Mouse (Mus musculus) testis, adult 2 months (tissue): ENCODE results near the gene Thbs4. TPM values are rescaled to one million over a fixed set of nuclear protein-coding genes. Genes with fewer than 3 reads are reported as not detected.

Source experiments
- H3K27ac ChIP-seq: fragments of 200-500 bp; 2 replicates; pipeline ENCODE4 v1.5.1; 2012; ENCODE audit warnings: low read depth, low read length; ENCODE audit not compliant: control insufficient read depth, insufficient read depth
- H3K27me3 ChIP-seq: fragments of 200-500 bp; 2 replicates; pipeline ENCODE4 v1.6.1; 2012; ENCODE audit warnings: mild to moderate bottlenecking, low read length, moderate library complexity; ENCODE audit not compliant: control insufficient read depth, insufficient read depth
- H3K36me3 ChIP-seq: fragments of 200-500 bp; 2 replicates; pipeline ENCODE4 v1.6.1; 2012; ENCODE audit warnings: mild to moderate bottlenecking, low read length; ENCODE audit not compliant: control insufficient read depth, insufficient read depth
- H3K4me1 ChIP-seq: fragments of 200-500 bp; 2 replicates; pipeline ENCODE4 v1.6.1; 2012; ENCODE audit warnings: low read length; ENCODE audit not compliant: control insufficient read depth, insufficient read depth
- H3K4me3 ChIP-seq: fragments of 200-500 bp; 2 replicates; pipeline ENCODE4 v1.5.1; 2012; ENCODE audit warnings: low read depth, mild to moderate bottlenecking, low read length, moderate library complexity, mixed read lengths; ENCODE audit not compliant: control insufficient read depth
- CTCF ChIP-seq: fragments of 200-500 bp; IDR thresholded peaks from 2 replicates; pipeline ENCODE4 v1.5.1; 2012; ENCODE audit warnings: low read depth, mild to moderate bottlenecking, inconsistent platforms, low read length, moderate library complexity; ENCODE audit not compliant: control insufficient read depth, insufficient read depth, insufficient replicate concordance
- POLR2A ChIP-seq: fragments of 200-500 bp; IDR thresholded peaks from 2 replicates; pipeline ENCODE4 v1.6.1; 2012; ENCODE audit warnings: low read depth, mild to moderate bottlenecking, inconsistent platforms, low read length, moderate library complexity; ENCODE audit not compliant: control insufficient read depth
- polyA plus RNA-seq: library from polyadenylated mRNA; depleted of rRNA; stranded (reverse); fragments of >200 nt; gene quantifications from 2 replicates; pipeline ENCODE4 v1.2.3, GENCODE M21; 2012

The Thbs4 gene
- polyA plus RNA-seq, 1 experiment, result 0.14 TPM

DNA sequence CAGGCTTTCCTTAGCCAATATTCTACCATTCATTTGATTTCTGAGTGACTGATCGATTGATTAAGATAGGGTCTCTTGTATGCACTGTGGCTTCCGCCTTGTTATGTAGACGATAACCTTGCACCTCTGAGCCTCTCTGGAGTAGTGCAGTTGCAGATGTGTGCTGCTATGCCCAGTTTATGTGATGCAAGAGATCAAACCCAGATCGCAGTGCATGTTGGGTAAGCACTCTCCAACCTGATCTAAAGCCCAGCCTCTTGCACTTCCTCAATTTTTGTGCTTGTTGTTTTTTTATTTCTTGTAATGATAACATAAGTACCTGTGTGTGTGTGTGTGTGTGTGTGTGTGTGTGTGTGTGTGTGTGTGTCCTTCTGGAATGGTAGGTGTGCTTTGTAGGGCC, 51.7 kb downstream of the Thbs4 start:
- Histone ChIP-seq H3K4me3 (no peak overlapping the region), H3K36me3 (no peaks in the 10 kb centered on the region), H3K27ac (no peak overlapping the region), H3K4me1 (no peaks in the 10 kb centered on the region), H3K27me3 (no peaks in the 10 kb centered on the region)
- TF ChIP-seq CTCF (no peak), POLR2A (no peak)

DNA sequence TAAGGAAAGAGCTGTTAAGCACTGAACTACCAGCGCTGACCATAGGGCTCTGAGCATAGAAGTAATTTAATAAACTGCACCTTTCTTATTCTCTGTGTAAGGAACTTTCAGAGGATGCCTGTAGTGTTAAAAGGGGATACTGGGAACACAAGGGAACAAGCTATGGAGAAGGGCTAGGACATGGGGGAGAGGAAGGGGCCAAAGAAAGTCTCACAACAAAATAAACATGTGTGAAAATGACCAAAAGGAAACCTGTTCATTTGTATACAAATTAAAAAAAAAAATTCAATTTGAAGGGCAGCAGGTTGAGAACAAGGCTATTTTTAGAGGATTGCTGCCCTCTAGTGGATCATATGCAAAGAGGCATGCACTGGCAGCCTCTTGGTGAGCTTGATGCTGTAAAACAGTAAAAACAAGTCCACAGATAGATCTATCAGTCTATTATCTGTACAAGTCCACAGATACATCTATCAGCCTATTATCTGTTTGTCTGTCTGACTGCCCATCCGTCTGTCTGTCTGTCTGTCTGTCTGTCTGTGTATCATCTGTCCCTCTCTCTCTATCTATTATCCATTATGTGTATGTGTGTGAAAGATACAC, 53.8 kb downstream of the Thbs4 start:
- Histone ChIP-seq H3K36me3 (no peaks in the 10 kb centered on the region), H3K4me1 (no peaks in the 10 kb centered on the region), H3K27me3 (no peaks in the 10 kb centered on the region), H3K27ac (no peak overlapping the region), H3K4me3 (no peak overlapping the region)
- no peak for TF ChIP-seq CTCF
- TF ChIP-seq POLR2A, result no peak

- TF ChIP-seq POLR2A (no peak), CTCF (no peak)
- Histone ChIP-seq H3K36me3 (no peaks in the 10 kb centered on the region), H3K4me3 (no peak overlapping the region), H3K4me1 (no peaks in the 10 kb centered on the region), H3K27ac (no peak overlapping the region), H3K27me3 (no peaks in the 10 kb centered on the region)
Observed at GRCm38 (mm10) chr13:92739858-92740257, 54.8 kb downstream of the Thbs4 start.

- Histone ChIP-seq H3K36me3 (no peaks in the 10 kb centered on the region), H3K27me3 (no peaks in the 10 kb centered on the region), H3K4me3 (no peak overlapping the region), H3K27ac (no peak overlapping the region), H3K4me1 (peaks cover 1% of the 10 kb centered on the region)
- no peak for TF ChIP-seq CTCF
- TF ChIP-seq POLR2A, result no peak
Observed at GRCm38 (mm10) chr13:92738821-92739220, 55.8 kb downstream of the Thbs4 start.

DNA sequence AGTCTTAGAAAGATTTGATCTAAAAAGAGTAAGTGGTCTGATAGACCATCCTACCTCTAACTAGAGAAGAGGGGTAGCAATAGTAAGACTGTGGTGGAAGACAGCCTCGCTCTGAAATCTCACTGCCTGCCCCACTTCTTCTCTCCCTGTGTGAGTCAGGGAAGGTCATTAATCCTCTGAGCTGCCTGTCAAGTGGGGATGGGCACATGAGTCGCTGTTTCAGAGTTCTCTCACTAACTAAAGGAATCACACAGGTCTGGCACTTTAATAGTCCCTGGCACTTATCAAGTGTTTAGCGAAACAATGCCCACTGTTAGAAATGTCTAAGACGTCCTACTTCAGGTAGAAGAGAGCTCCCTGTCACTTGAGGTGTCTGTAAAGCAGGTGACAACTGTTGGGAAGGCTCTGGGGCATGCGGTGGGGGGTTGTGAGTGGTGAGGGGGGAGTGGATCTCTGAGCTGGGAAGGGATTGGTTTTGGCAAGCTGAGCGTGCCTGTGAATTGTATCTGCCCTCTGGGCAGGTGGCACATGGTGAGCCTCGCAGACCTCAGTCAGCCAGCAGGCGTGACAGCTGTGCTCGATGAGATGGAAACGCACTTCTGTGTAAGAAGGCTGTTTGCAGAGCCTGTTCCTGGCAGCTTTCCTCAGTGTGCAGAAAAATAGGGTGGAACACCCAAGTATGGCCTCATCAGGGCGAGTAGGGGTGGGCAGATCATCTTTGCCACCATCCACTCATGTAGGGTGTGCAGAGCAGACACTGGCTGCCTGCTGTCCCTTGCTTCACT, 57.9 kb downstream of the Thbs4 start:
- no peaks in the 10 kb centered on the region for H3K27me3 ChIP-seq
- H3K27ac ChIP-seq, result no peak overlapping the region
- H3K4me3 ChIP-seq, result no peak overlapping the region
- H3K36me3 ChIP-seq, result no peaks in the 10 kb centered on the region
- TF ChIP-seq CTCF (no peak), POLR2A (no peak)
- peaks cover 6% of the 10 kb centered on the region for H3K4me1 ChIP-seq

- no peak overlapping the region for H3K4me3 ChIP-seq
- H3K4me1 ChIP-seq, result peaks cover 6% of the 10 kb centered on the region
- TF ChIP-seq POLR2A, result no peak
- TF ChIP-seq CTCF, result no peak
- H3K27me3 ChIP-seq, result no peaks in the 10 kb centered on the region
- H3K27ac ChIP-seq, result no peak overlapping the region
- H3K36me3 ChIP-seq, result no peaks in the 10 kb centered on the region
Observed at GRCm38 (mm10) chr13:92735693-92736092, 58.9 kb downstream of the Thbs4 start.

DNA sequence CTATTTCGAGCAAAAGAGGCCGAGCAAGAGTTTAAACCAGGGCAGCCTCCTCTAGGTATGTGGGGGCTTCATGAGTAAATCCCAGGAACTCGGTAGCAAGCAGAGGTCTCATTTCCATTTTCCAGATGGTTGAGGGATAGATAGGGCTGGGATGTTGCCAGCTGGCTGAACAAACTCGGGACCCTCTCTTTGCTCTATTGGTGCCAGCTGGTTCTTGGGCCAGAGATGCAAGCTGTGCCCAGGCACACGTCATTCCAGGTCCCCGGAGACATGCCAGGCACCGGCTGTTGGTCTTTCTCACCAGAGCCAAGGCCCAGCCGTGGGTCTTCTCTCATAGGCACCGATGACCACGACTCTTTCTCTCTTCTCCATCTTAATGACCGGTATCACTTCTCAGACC, 60.9 kb downstream of the Thbs4 start:
- H3K36me3 ChIP-seq, result no peaks in the 10 kb centered on the region
- no peak overlapping the region for H3K4me3 ChIP-seq
- no peaks in the 10 kb centered on the region for H3K27me3 ChIP-seq
- no peak overlapping the region for H3K27ac ChIP-seq
- H3K4me1 ChIP-seq, result peaks cover 6% of the 10 kb centered on the region
- no peak for TF ChIP-seq CTCF
- TF ChIP-seq POLR2A, result no peak

DNA sequence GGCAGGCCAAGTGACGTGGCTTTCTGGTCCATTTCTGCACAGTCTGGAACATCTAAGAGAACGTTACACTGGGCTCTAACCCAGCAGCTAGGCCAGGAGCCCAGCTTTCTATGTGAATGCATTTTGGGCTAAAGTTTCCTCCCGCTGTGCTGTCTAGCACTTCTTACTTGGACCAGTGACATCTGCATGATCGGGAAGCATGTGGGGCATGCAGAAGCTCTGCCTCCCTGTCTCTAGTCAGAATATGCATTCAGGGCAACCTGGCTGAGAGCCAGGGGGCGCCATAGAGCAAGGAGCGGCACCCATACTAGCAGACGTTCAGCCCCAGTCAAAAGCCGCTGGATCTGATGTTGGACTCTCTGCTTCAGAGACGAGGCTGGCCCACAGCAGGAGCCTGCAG, 61.4 kb downstream of the Thbs4 start:
- H3K27me3 ChIP-seq, result no peaks in the 10 kb centered on the region
- H3K4me3 ChIP-seq, result no peak overlapping the region
- H3K27ac ChIP-seq, result no peak overlapping the region
- TF ChIP-seq POLR2A (no peak), CTCF (peak; percentile 86; the same call in 1 of the 2 replicates)
- peaks cover 6% of the 10 kb centered on the region for H3K4me1 ChIP-seq
- H3K36me3 ChIP-seq, result no peaks in the 10 kb centered on the region
